6 mouse cellular contexts compared by ENCODE assay signal in genomic region chr5:109842186-109842978, GRCm38 (mm10).
DNase-seq lines count a peak whose midpoint lies in the region; TF ChIP-seq lines count a peak whose summit lies in the region.
"Not testable (repeated sequence)": the region's sequence is repeated elsewhere in the genome, so short reads cannot be mapped to it uniquely, and the experiment has no call there.

No protein-coding gene starts in this region.

- H3K9me3 ChIP-seq in E14TG2a.4 (ENCODE audit: low read length); ES-E14 (ENCODE audit: control insufficient read depth, insufficient read depth, low read depth, low read length): not testable (repeated sequence)
- H3K9me3 ChIP-seq in ES-Bruce4 (replicated peaks; ENCODE audit: control insufficient read depth, insufficient read depth, low read length, poor library complexity, severe bottlenecking): peaks cover 12% of the 10 kb centered on the region

- not testable (repeated sequence) for TF ChIP-seq POLR2A in ES-Bruce4 (IDR thresholded peaks at IDR 0.05; ENCODE audit: insufficient read depth, low read length)

- not testable (repeated sequence) for H3K27me3 ChIP-seq in E14TG2a.4 (ENCODE audit: insufficient read depth, low read length); ES-Bruce4 (ENCODE audit: control insufficient read depth, insufficient read depth, low read length, poor library complexity, severe bottlenecking)

- TF ChIP-seq CTCF in E14TG2a.4 (conservative IDR thresholded peaks at IDR 0.05; ENCODE audit: low read length); ES-Bruce4 (IDR thresholded peaks at IDR 0.05; ENCODE audit: low read depth, low read length): not testable (repeated sequence)

- H3K9ac ChIP-seq in ES-Bruce4 (ENCODE audit: low read depth, poor library complexity, severe bottlenecking): peak overlapping the region; percentile 48
- not testable (repeated sequence) for H3K9ac ChIP-seq in ES-E14 (ENCODE audit: insufficient read depth, low read depth, low read length, poor library complexity, severe bottlenecking)

- H3K4me3 ChIP-seq in E14TG2a.4 (replicated peaks; ENCODE audit: low read length): peak overlapping the region; percentile 87
- peak overlapping the region; percentile 42 for H3K4me3 ChIP-seq in ES-Bruce4 (ENCODE audit: low read depth, low read length)
- H3K4me3 ChIP-seq in ES-E14 (ENCODE audit: insufficient read depth in 1 of 2, low read depth in 1 of 2, low read length in 2 of 2, poor library complexity in 1 of 2, severe bottlenecking in 1 of 2): peak overlapping the region; percentile 45 to 94

- in situ Hi-C loops in ES-E14 (cut with MboI; ENCODE audit: low sequenced_read_pairs in 2 of 2, unreplicated experiment in 2 of 2): not testable (repeated sequence)

- H3K27ac ChIP-seq in ES-Bruce4 (ENCODE audit: insufficient read depth, low read length) (peak overlapping the region; percentile 97), ES-E14 (ENCODE audit: insufficient read depth, low read depth, low read length, poor library complexity, severe bottlenecking) (peak overlapping the region; percentile 88; the same call in 1 of the 2 replicates)

- not testable (repeated sequence) for H3K36me3 ChIP-seq in E14TG2a.4 (ENCODE audit: insufficient read depth, low read length); ES-Bruce4 (ENCODE audit: control insufficient read depth, insufficient read depth, low read length, poor library complexity, severe bottlenecking); ES-E14 (ENCODE audit: control insufficient read depth, insufficient read depth, low read length, poor library complexity, severe bottlenecking)

- DNase-seq in ES-CJ7 (ENCODE audit: low read depth, low spot score): peak; percentile 89
- DNase-seq in ES-E14 (ENCODE audit: low read depth, low spot score): not testable (repeated sequence)
- peak; percentile 96 for DNase-seq in R1 (ENCODE audit: low read depth, low spot score)
- DNase-seq in ZHBTc4 (ENCODE audit: low read depth, low spot score): peak; percentile 90

- TF ChIP-seq EP300 in ES-Bruce4 (IDR thresholded peaks at IDR 0.05; ENCODE audit: insufficient read depth, low read depth, low read length): peak; percentile 22; the same call in 1 of the 2 replicates

- H3K4me1 ChIP-seq in E14TG2a.4 (replicated peaks; ENCODE audit: low read depth, low read length) (peaks cover 57% of the 10 kb centered on the region), ES-E14 (ENCODE audit: control insufficient read depth in 2 of 2, insufficient read depth in 2 of 2, low read length in 2 of 2, poor library complexity in 1 of 2) (peaks cover 5 to 15% of the 10 kb centered on the region in 2 experiments)
- not testable (repeated sequence) for H3K4me1 ChIP-seq in ES-Bruce4 (ENCODE audit: control insufficient read depth, insufficient read depth, low read length)
